9 mouse cellular contexts compared by ENCODE assay signal in the genomic region with DNA sequence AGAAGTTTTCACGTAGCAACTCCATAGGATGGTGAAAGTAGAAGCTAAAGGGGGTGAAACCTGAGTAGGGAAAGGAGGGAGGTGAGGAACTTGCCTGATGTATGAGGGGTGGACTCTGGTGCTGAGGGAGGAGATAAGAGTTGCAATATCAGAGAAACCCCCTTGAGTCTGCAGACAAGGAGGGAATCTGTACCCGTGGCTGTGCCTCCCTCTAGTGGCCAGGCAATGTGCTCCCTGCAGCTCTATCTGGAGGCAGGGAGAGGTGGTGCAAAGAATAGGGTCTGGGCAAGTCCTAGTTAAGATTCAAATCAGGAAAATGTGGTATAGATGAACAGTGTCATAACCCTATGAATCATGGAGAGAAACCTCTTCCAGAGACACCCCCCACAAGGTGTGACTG.
DNase-seq lines count a peak whose midpoint lies in the region; ATAC-seq and TF ChIP-seq lines count a peak whose summit lies in the region.
"Had no signal": no experiment of that assay in that cellular context is flagged by ENCODE, and none has a peak within 500 bp of the region (broad histone marks: within the 10 kb centered on the region; RNA-seq: fewer than 3 reads in every experiment).

No protein-coding gene starts in this region.

- DNase-seq in cerebellum, adult 18-20 months: peak; percentile 18 to 33
- DNase-seq in cerebellum, adult 11-12 months: no peak
- peak; percentile 24 for DNase-seq in urinary bladder, postnatal 14 days (ENCODE audit: low spot score)
- DNase-seq in urinary bladder, postnatal 4 days (ENCODE audit: low spot score in 2 of 2): no peak
- DNase-seq in kidney, postnatal 14 days: peak; percentile 28
- DNase-seq in lung, postnatal 25 days (ENCODE audit: low spot score): peak; percentile 16
- DNase-seq in stomach, postnatal 0 days (ENCODE audit: low spot score): peak; percentile 33

- no peaks in the 10 kb centered on the region for H3K27me3 ChIP-seq in forebrain, embryonic 15.5 days
- no peaks in the 10 kb centered on the region for H3K27me3 ChIP-seq in stomach, postnatal 0 days (ENCODE audit: control insufficient read depth, insufficient read depth, low read length)
- H3K27me3 ChIP-seq: heart, embryonic 15.5 days had no signal

- H3K4me2 ChIP-seq in forebrain, embryonic 15.5 days (replicated peaks): no peak overlapping the region
- H3K4me2 ChIP-seq in stomach, postnatal 0 days (replicated peaks; ENCODE audit: low read depth): no peak overlapping the region
- H3K4me2 ChIP-seq: heart, embryonic 15.5 days had no signal

- peak; percentile 63 for ATAC-seq in forebrain, embryonic 15.5 days (replicated peaks)
- ATAC-seq in stomach, postnatal 0 days (ENCODE audit: low FRiP score, low TSS enrichment): no peak

- no peaks in the 10 kb centered on the region for H3K9me3 ChIP-seq in forebrain, embryonic 15.5 days
- H3K9me3 ChIP-seq in stomach, postnatal 0 days (ENCODE audit: control insufficient read depth, low read length): no peaks in the 10 kb centered on the region
- H3K9me3 ChIP-seq: heart, embryonic 15.5 days had no signal

- TF ChIP-seq CTCF in stomach, postnatal 0 days (IDR thresholded peaks at IDR 0.05; ENCODE audit: low read depth): peak; percentile 81

- H3K4me1 ChIP-seq in forebrain, embryonic 15.5 days: peaks cover 6% of the 10 kb centered on the region
- H3K4me1 ChIP-seq in stomach, postnatal 0 days (replicated peaks; ENCODE audit: control insufficient read depth, insufficient read depth): no peaks in the 10 kb centered on the region
- H3K4me1 ChIP-seq: heart, embryonic 15.5 days had no signal

- no peak overlapping the region for H3K27ac ChIP-seq in forebrain, embryonic 15.5 days (replicated peaks)
- no peak overlapping the region for H3K27ac ChIP-seq in stomach, postnatal 0 days (replicated peaks)
- H3K27ac ChIP-seq: heart, embryonic 15.5 days had no signal

- no peak overlapping the region for H3K4me3 ChIP-seq in forebrain, embryonic 15.5 days
- H3K4me3 ChIP-seq in stomach, postnatal 0 days (ENCODE audit: low read depth, low read length): no peak overlapping the region
- H3K4me3 ChIP-seq: heart, embryonic 15.5 days had no signal

- 61% methylated on average over 2 of the region's 2 CpGs for WGBS in forebrain, embryonic 15.5 days
- 41% methylated on average over 2 of the region's 2 CpGs for WGBS in stomach, postnatal 0 days

- H3K36me3 ChIP-seq in forebrain, embryonic 15.5 days: no peaks in the 10 kb centered on the region
- no peaks in the 10 kb centered on the region for H3K36me3 ChIP-seq in stomach, postnatal 0 days (ENCODE audit: control insufficient read depth, insufficient read depth, low read length)
- H3K36me3 ChIP-seq: heart, embryonic 15.5 days had no signal

- TF ChIP-seq EP300 in stomach, postnatal 0 days (optimal IDR thresholded peaks at IDR 0.05): no peak

- H3K9ac ChIP-seq in forebrain, embryonic 15.5 days (replicated peaks): no peak overlapping the region
- no peak overlapping the region for H3K9ac ChIP-seq in stomach, postnatal 0 days (ENCODE audit: low read length)
- H3K9ac ChIP-seq: heart, embryonic 15.5 days had no signal

Comparison
In these comparisons a context has a peak if more than half of its experiments do, and no peak if none do; other contexts are left out.
1. DNase-seq: peak in cerebellum, adult 18-20 months (2 of 2), urinary bladder, postnatal 14 days (single experiment), kidney, postnatal 14 days (single experiment), lung, postnatal 25 days (single experiment) and stomach, postnatal 0 days (single experiment); none in cerebellum, adult 11-12 months (single experiment) and urinary bladder, postnatal 4 days (0 of 2).